In the genomic region with DNA sequence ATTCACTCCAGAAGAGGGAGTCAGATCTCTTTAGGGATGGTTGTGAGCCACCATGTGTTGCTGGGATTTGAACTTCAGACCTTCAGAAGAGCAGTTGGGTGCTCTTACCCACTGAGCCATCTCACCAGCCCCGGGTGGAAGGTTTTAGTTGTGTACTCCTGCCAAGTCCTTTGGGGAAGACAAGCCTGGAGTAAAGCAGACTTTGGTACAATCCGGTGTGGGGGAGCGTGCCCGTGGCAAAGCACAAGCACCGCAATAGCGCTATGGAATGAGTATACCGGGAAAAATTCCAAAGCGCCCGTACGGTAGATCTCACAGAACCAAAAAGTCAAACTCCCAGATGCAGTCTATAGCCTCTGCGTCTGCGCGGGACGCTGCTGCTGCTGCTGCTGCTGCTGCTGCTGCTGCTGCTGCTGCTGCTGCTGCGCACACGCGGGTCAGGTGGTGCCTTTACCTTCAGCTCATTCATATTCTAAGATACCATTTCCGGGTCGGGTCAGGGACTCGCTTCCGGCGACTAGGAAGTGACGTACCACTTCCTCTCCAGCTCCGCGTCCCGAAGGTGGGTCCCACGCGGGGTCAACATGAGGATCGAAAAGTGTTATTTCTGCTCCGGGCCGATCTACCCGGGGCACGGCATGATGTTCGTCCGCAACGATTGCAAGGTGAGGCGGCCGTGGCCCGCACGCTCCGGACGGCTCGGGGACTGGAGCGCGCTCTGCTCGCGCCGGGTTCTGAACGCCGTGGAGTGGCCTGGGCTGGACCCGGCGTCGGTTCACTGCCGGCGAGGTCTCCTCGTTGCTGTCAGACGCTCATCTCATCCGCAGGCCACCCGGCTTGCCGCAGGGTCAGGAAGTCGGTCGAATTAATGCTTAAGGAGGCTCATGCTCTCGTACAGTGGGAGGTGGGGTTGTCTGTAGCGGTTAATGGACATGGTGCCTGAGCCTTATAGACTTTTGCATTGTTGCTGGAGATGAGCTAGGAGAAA, we compare ENCODE assay signal across 8 mouse cellular contexts. TPM values are rescaled to one million over a fixed set of nuclear protein-coding genes. Genes with fewer than 3 reads are reported as not detected.
DNase-seq lines count a peak whose midpoint lies in the region; ATAC-seq lines count a peak whose summit lies in the region.

Gene Rsl24d1, plus strand, starts transcription at position 508 of the 988 bp plus-strand sequence.

- H3K36me3 ChIP-seq in hindbrain, embryonic 13.5 days = peaks cover 27% of the 10 kb centered on the region

- peaks cover 16% of the 10 kb centered on the region for H3K4me1 ChIP-seq in hindbrain, embryonic 13.5 days (replicated peaks)

- no peaks in the 10 kb centered on the region for H3K9me3 ChIP-seq in hindbrain, embryonic 13.5 days

- H3K27me3 ChIP-seq in hindbrain, embryonic 13.5 days = 0 out of 2 replicates have a peak, but pooled peaks cover 6% of the 10 kb centered on the region

- DNase-seq in R1 (ENCODE audit: low read depth, low spot score) = peak; percentile 99
- peak; percentile 83 to 87 for DNase-seq in cerebellum, postnatal 14 days
- peak; percentile 80 to 89 for DNase-seq in frontal cortex, postnatal 14 days (ENCODE audit: low spot score in 2 of 2)
- peak; percentile 67 to 73 for DNase-seq in layer of hippocampus, postnatal 25 days (ENCODE audit: extremely low spot score in 1 of 2, low spot score in 1 of 2)
- DNase-seq in lung, postnatal 25 days (ENCODE audit: low spot score) = peak; percentile 91
- DNase-seq in retina, embryonic 14.5 days (ENCODE audit: low spot score) = peak; percentile 88
- DNase-seq in thymus, postnatal 4 days = peak; percentile 77

- WGBS in hindbrain, embryonic 13.5 days = under 1% methylated on average over 64 of the region's 64 CpGs

- peak within 1 kb of the TSS; percentile 95 for H3K4me3 ChIP-seq in hindbrain, embryonic 13.5 days

- peak within 1 kb of the TSS; percentile 86 for H3K9ac ChIP-seq in hindbrain, embryonic 13.5 days

- peak within 1 kb of the TSS; percentile 89 for H3K4me2 ChIP-seq in hindbrain, embryonic 13.5 days

- peak; percentile 98 for ATAC-seq in hindbrain, embryonic 13.5 days (ENCODE audit: low FRiP score)

- peak within 1 kb of the TSS; percentile 86 for H3K27ac ChIP-seq in hindbrain, embryonic 13.5 days

RNA-seq across cellular contexts. Expression of gene Rsl24d1, which starts in this region (rescaled TPM):
- polyA plus RNA-seq in hindbrain, embryonic 13.5 days (2015; fragmentation: Nextera tagmentation; extraction: Ambion mirVana) = 114 and 115 TPM in 2 replicates
- total RNA-seq in layer of hippocampus, postnatal 25 days (2021) = 10 to 100 TPM; 61.9 to 64.8 TPM

Comparison
In these comparisons a context has a peak if more than half of its experiments do, and no peak if none do; other contexts are left out.
1. Peak in every context shown above with its lines: DNase-seq, ATAC-seq, H3K4me3 ChIP-seq and H3K27ac ChIP-seq.